Mouse (Mus musculus) adrenal gland, adult 18-20 months (tissue): Measurements from ENCODE around the gene Csrnp1. TPM values are rescaled to one million over a fixed set of nuclear protein-coding genes. Genes with fewer than 3 reads are reported as not detected.

ENCODE experiments used
- DNase-seq, 2 experiments: peaks; one replicate each; pipeline ENCODE4 v3.0.0; 2021 to 2022; ENCODE audit warnings: low spot score in 2 of 2
- total RNA-seq, 2 experiments: library from RNA; stranded (reverse); gene quantifications; 1 replicate in 1 of 2; 2 replicates in 1 of 2; pipeline ENCODE4 v1.2.3; 2021

Gene Csrnp1
- total RNA-seq, 2 experiments from 2014 or later, result 13.8 to 19.3 TPM

GRCm38 (mm10) chr9:120005936-120006335, 21.5 kb upstream of the Csrnp1 start:
- DNase-seq, result no peak

DNA sequence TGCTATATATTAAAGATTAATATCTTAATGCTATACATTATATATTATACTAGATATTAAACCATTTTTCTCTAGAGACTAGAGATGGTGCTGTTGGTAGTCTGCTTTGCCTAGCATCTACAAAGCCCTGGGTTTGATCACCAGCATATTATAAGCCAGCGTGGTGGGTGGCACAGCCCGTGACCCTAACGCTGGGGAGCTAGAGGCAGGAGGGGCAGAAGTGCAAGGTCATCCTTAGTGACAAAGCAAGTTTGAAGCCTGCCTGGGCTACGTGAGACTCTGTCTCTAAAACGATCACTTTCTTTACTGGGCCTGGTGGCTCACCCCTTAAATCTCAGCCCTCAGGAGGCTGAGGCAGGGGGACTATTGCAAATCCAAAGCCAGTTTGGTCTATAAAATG, 18.4 kb upstream of the Csrnp1 start:
- no peak for DNase-seq

DNA sequence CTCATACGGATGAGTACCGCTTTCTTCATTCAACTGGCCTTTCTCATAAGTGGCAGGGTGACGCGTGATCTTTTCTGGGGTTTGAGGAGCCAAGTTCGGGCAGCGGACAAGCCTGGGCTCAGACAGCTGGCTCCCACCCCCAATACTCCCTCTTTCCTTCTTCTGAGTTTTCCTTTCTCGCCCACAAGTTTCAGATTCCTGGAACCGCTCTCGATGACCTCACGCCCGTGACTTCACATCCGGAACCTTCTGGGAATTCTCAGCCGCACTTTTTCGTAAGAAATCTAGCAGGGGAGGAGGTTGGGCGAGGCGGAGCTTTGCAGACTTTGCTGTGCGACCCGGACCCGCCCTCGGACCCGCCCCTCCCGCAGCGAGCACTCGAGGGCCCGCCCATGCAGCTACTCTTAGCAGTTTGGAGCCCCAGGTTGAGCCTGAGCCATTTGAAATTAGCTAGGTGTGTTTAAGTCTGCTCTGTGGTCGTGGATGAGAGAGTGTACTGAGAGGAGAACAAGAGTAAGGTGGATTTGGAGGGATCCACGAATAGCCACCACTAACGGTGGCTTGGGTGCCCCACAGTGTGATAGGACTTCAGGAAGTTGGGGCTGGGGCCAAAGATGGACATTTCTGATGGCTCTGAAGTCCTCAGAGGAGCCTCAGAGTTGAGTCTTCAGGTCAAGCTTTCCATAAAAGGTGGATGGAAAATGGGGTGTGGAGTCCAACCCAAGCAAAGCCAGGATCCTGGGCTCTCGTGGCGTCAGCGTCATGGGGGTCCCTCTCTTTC, 17.7 kb upstream of the Csrnp1 start:
- DNase-seq, result peak; percentile 81 to 85

DNA sequence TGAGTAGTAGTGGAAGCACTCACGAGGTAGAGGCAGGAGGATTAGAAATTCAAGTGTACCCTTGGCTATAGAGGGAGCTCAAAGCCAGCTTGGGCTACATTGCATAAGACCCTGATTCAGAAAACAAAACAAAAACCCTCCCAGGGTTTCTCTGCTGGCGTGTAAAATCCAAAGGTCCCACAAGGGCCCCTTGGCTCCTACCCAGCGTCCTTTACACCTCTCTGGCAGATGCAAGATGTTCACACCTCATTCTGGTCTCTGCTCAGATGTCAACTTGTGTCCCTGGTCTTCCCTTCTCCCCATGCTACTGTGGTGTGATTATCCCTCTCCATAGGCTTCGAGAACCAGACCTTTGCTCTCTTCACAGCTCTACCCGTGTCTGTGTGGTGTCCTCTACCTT, 16.3 kb upstream of the Csrnp1 start:
- no peak for DNase-seq

DNA sequence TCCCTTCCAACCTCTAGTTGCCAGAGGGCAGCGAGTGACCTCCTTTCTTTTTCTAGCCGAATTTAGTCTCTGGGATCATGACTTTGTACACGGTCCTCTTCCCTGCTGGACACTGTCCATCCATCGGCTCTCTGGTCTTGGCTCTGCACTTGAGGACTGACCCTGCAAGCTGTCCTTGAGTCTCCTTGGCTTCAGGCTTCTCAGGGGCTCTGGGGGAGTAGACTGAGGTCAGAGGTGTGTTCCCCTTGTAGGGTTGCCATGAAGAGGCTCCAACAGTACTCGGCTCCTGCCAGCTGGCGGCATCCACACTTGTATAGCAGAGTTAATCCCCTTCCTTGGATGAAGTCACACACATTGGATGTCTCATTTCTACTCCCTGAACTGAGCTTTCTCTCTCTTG, 15.2 kb upstream of the Csrnp1 start:
- no peak for DNase-seq

- no peak for DNase-seq
Observed at GRCm38 (mm10) chr9:119998776-119999175, 14.3 kb upstream of the Csrnp1 start.

GRCm38 (mm10) chr9:119996080-119996479, 11.6 kb upstream of the Csrnp1 start:
- no peak for DNase-seq

GRCm38 (mm10) chr9:119994207-119994606, 9.7 kb upstream of the Csrnp1 start:
- no peak for DNase-seq

- DNase-seq, result no peak
Observed at GRCm38 (mm10) chr9:119993092-119993844, 8.8 kb upstream of the Csrnp1 start.

DNA sequence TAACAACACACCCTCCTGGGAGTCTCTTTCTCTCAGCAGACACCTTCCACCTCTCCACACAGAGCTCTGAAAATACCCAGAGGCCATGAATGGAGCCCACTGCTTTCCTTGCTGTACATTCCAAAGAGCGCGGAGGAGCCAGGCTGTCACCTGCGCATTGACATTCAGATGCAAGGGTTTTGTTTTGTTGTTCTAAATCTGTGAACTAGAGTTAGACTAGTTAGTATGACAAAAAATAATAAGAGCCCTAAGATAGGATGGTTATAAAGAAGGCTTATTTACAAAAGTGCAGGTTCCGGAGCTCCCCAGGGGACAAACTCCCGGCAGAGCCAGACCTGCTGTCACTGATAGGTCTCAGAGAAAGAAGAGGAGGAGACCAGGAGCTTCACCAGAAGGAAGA, 6.9 kb upstream of the Csrnp1 start:
- no peak for DNase-seq

GRCm38 (mm10) chr9:119988304-119988703, 3.8 kb upstream of the Csrnp1 start:
- DNase-seq, result no peak

GRCm38 (mm10) chr9:119985881-119986574, 1.6 kb upstream of the Csrnp1 start:
- no peak for DNase-seq

DNA sequence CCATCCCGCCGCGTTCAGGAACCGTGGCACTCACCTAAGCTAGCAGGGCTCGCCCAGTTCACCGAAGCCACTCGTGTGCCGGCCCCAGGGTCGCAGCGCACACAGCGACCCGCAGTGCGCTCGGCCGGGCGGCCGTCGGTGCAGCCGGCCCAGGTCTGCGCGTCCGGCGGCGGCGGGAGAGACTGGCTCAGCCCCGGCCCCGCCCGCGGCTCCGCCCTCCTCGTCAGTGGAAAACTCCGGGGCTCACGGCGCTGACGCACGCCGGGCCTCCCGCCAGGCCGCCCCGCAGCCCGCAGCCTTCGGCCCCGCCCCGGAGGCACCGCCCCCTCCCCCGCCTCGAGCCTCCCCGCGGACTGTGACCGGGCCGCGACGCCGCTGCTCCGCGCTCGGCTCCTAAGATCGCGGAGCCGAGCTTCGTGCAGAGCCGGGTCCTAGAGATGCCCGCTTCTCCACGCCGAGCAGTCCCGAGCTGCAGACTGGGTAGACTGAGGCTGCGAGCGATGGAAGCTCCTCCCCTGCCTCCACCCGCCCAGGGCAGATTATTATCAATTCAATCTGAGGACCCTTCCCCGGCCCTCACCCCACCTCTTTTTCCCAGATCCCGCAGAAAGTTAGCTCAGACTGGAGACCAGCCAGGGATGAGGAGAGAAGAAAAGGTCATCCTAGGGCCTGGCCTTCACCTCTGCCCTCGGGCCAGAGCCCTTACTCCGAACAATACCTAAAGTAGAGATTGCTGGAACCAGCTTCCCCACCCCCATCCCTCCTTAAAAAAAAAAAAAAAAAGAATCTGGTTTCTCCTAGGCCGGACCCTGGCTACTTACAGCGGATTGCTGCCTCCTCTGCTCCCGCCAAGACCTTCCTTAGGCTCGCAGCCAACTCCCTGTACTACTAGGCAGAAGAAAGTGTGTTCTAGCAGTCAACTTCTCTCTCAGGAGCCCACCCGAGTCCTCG, 598 bp downstream of the Csrnp1 start:
- peak; percentile 95 to 96 for DNase-seq

DNA sequence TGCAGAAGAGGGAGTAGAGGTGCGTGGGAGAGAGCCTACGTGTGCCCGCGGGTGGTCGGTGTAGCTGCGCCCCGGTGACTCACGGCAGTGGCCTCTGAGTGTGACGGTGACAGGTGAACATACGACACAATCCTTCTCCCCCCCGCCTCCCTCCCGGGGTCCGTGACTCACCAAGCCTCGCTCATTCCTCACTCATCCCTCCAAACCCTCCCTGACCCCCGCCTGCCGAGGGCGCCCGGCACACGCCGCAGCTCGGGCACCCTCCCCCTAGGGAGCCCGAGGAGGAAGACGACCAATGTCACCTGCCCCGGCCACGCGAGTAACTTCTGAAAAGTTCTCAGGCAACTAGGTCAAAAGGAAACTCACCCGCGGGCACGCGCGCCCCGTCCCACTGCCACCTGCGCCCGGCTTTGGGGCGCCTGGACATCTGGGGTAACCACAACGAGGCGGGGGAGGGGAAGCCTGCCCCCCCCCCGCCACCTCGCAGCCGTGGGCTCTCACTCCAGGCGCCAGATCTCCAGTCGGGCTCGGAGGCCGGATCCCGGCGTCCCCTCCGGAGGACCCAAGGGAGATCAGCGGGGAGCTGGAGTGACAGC, 1.4 kb downstream of the Csrnp1 start:
- peak; percentile 68 to 73 for DNase-seq

GRCm38 (mm10) chr9:119982241-119982811, 2.1 kb downstream of the Csrnp1 start:
- DNase-seq, result peak; percentile 39 to 47

- peak; percentile 62 to 67 for DNase-seq
Observed at GRCm38 (mm10) chr9:119981183-119982179, 3.0 kb downstream of the Csrnp1 start.

GRCm38 (mm10) chr9:119980770-119981182, 3.7 kb downstream of the Csrnp1 start:
- DNase-seq, result peak in 1 of 2 experiments; percentile 25

DNA sequence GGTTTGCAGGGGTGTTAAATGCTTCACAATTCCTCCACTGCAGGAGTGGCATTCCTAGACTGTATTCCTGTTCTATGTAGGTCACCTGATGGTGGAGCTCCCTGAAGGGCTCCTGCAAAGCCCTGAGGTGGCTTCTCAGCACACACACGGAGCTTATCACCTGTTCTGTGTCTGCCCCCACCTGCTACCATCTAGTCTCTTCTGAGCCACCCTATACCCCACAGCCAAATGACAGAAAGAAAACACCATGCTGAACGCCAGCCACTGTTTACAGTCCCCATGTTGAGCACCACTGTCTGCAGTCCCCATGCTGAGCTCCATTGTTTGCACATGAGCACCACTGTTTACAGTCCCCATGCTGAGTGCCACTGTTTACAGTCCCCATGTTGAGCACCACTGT, 4.7 kb downstream of the Csrnp1 start:
- no peak for DNase-seq
